In genomic region chr15:83122566-83123145, GRCm38 (mm10) we compare ENCODE assay signal across 8 mouse cellular contexts. TPM values are rescaled to one million over a fixed set of nuclear protein-coding genes. Genes with fewer than 3 reads are reported as not detected.
A peak's percentile ranks its signal among the peaks of the same experiment; 100 is the strongest.
DNase-seq lines count a peak whose midpoint lies in the region; ATAC-seq and TF ChIP-seq lines count a peak whose summit lies in the region.

Rrp7a (minus strand) TSS chr15:83122801.

- in situ Hi-C loops in ES-E14 (cut with MboI; ENCODE audit: low sequenced_read_pairs in 2 of 2, unreplicated experiment in 2 of 2) = no loop called here

- H3K36me3 ChIP-seq in ES-E14 (ENCODE audit: control insufficient read depth, insufficient read depth, low read length, poor library complexity, severe bottlenecking) = peaks cover 42% of the 10 kb centered on the region
- peaks cover 26% of the 10 kb centered on the region for H3K36me3 ChIP-seq in forebrain, embryonic 16.5 days (ENCODE audit: control insufficient read depth, insufficient read depth)
- H3K36me3 ChIP-seq in lung, embryonic 14.5 days (ENCODE audit: insufficient read depth) = peaks cover 45% of the 10 kb centered on the region
- peaks cover 26% of the 10 kb centered on the region for H3K36me3 ChIP-seq in thymus, adult 2 months (ENCODE audit: control insufficient read depth, insufficient read depth, low read length)

- peaks cover 0 to 9% of the 10 kb centered on the region in 2 experiments; a peak in 1 of 4 replicates for H3K4me1 ChIP-seq in ES-E14 (ENCODE audit: control insufficient read depth in 2 of 2, insufficient read depth in 2 of 2, low read length in 2 of 2, poor library complexity in 1 of 2)
- peaks cover 16% of the 10 kb centered on the region for H3K4me1 ChIP-seq in forebrain, embryonic 16.5 days (replicated peaks; ENCODE audit: control insufficient read depth, insufficient read depth, low read length)
- H3K4me1 ChIP-seq in lung, embryonic 14.5 days (ENCODE audit: insufficient read depth) = no peaks in the 10 kb centered on the region
- H3K4me1 ChIP-seq in olfactory bulb, adult 2 months (ENCODE audit: control insufficient read depth, insufficient read depth, low read length) = peaks cover 14% of the 10 kb centered on the region
- peaks cover 6% of the 10 kb centered on the region for H3K4me1 ChIP-seq in thymus, adult 2 months (replicated peaks; ENCODE audit: control insufficient read depth, insufficient read depth, low read length)

- peak within 1 kb of the TSS; percentile 84 for H3K4me2 ChIP-seq in forebrain, embryonic 16.5 days (ENCODE audit: low read length)
- peak within 1 kb of the TSS; percentile 78 for H3K4me2 ChIP-seq in lung, embryonic 14.5 days

- intact Hi-C loops in heart, postnatal 36 days (cut with DNase I) = loop anchor here (2.0 kb wide), 2 partner anchors 24 to 50 kb away; partner anchors contain the start of gene Cyb5r3

- H3K4me3 ChIP-seq in ES-E14 (ENCODE audit: insufficient read depth in 1 of 2, low read depth in 1 of 2, low read length in 2 of 2, poor library complexity in 1 of 2, severe bottlenecking in 1 of 2) = peak within 1 kb of the TSS; percentile 78 to 90
- H3K4me3 ChIP-seq in forebrain, embryonic 16.5 days (replicated peaks; ENCODE audit: low read length) = peak within 1 kb of the TSS; percentile 80
- peak within 1 kb of the TSS; percentile 99 for H3K4me3 ChIP-seq in layer of hippocampus, adult 2 months
- peak within 1 kb of the TSS; percentile 86 for H3K4me3 ChIP-seq in lung, embryonic 14.5 days (ENCODE audit: low read depth, low read length)
- H3K4me3 ChIP-seq in olfactory bulb, adult 2 months (ENCODE audit: insufficient read depth, low read depth, low read length) = peak within 1 kb of the TSS; percentile 91
- H3K4me3 ChIP-seq in thymus, adult 2 months (ENCODE audit: control insufficient read depth, insufficient read depth, low read length) = peak within 1 kb of the TSS; percentile 79

- DNase-seq in ES-E14 (ENCODE audit: low read depth, low spot score) = peak; percentile 77
- DNase-seq in cerebellum, adult 11-12 months = peak; percentile 88
- DNase-seq in heart, postnatal 36 days = peak; percentile 93 to 95
- peak; percentile 93 to 97 for DNase-seq in layer of hippocampus, adult 2 months (ENCODE audit: low spot score in 2 of 2)
- peak; percentile 96 for DNase-seq in lung, embryonic 14.5 days
- DNase-seq in thymus, adult 2 months = peak; percentile 88

- peak within 1 kb of the TSS; percentile 22 for H3K27ac ChIP-seq in ES-E14 (ENCODE audit: insufficient read depth, low read depth, low read length, poor library complexity, severe bottlenecking)
- peak within 1 kb of the TSS; percentile 87 for H3K27ac ChIP-seq in forebrain, embryonic 16.5 days (ENCODE audit: low read length)
- peak within 1 kb of the TSS; percentile 95 for H3K27ac ChIP-seq in layer of hippocampus, adult 2 months
- peak within 1 kb of the TSS; percentile 76; the same call in 1 of the 2 replicates for H3K27ac ChIP-seq in lung, embryonic 14.5 days (ENCODE audit: low read depth)
- H3K27ac ChIP-seq in olfactory bulb, adult 2 months (ENCODE audit: insufficient read depth, low read depth, low read length) = peak within 1 kb of the TSS; percentile 57
- H3K27ac ChIP-seq in thymus, adult 2 months (ENCODE audit: control insufficient read depth, insufficient read depth, low read length) = peak within 1 kb of the TSS; percentile 43; the same call in 1 of the 2 replicates

- no peaks in the 10 kb centered on the region for H3K27me3 ChIP-seq in forebrain, embryonic 16.5 days (replicated peaks; ENCODE audit: control insufficient read depth, insufficient read depth, low read length)
- H3K27me3 ChIP-seq in lung, embryonic 14.5 days (ENCODE audit: insufficient read depth, low read length) = no peaks in the 10 kb centered on the region
- no peaks in the 10 kb centered on the region for H3K27me3 ChIP-seq in thymus, adult 2 months (ENCODE audit: control insufficient read depth, insufficient read depth, low read length)

- peak; percentile 31; the same call in 1 of the 2 replicates for TF ChIP-seq POLR2A in olfactory bulb, adult 2 months (IDR thresholded peaks at IDR 0.05; ENCODE audit: insufficient read depth, low read depth, low read length)
- peak; percentile 57; the same call in 1 of the 2 replicates for TF ChIP-seq POLR2A in thymus, adult 2 months (IDR thresholded peaks at IDR 0.05; ENCODE audit: control insufficient read depth, extremely low read depth, insufficient read depth, low read length, poor library complexity)

- H3K9me3 ChIP-seq in ES-E14 (ENCODE audit: control insufficient read depth, insufficient read depth, low read depth, low read length) = no peaks in the 10 kb centered on the region
- H3K9me3 ChIP-seq in forebrain, embryonic 16.5 days (ENCODE audit: control insufficient read depth, low read length) = no peaks in the 10 kb centered on the region
- H3K9me3 ChIP-seq in lung, embryonic 14.5 days (ENCODE audit: low read depth, low read length) = no peaks in the 10 kb centered on the region

- ATAC-seq in forebrain, embryonic 16.5 days = peak; percentile 95
- peak; percentile 94 for ATAC-seq in lung, embryonic 14.5 days (ENCODE audit: insufficient read depth)

- TF ChIP-seq CTCF in layer of hippocampus, adult 2 months (conservative IDR thresholded peaks at IDR 0.05) = 0 out of 2 replicates have a peak, but pooled peaks have one; percentile 1
- TF ChIP-seq CTCF in lung, embryonic 14.5 days (IDR thresholded peaks at IDR 0.05; ENCODE audit: low read depth) = no peak
- no peak for TF ChIP-seq CTCF in olfactory bulb, adult 2 months (IDR thresholded peaks at IDR 0.05; ENCODE audit: insufficient read depth, low read depth, low read length)
- 0 out of 2 replicates have a peak, but pooled peaks have one; percentile 53 for TF ChIP-seq CTCF in thymus, adult 2 months (IDR thresholded peaks at IDR 0.05; ENCODE audit: borderline replicate concordance, control insufficient read depth, extremely low read depth, insufficient read depth, low read length, poor library complexity)

- H3K9ac ChIP-seq in ES-E14 (ENCODE audit: insufficient read depth, low read depth, low read length, poor library complexity, severe bottlenecking) = peak within 1 kb of the TSS; percentile 92
- H3K9ac ChIP-seq in forebrain, embryonic 16.5 days (replicated peaks; ENCODE audit: low read depth, low read length) = peak within 1 kb of the TSS; percentile 71
- H3K9ac ChIP-seq in lung, embryonic 14.5 days = peak within 1 kb of the TSS; percentile 64

- WGBS in forebrain, embryonic 16.5 days = 10% methylated on average over 32 of the region's 32 CpGs
- 9% methylated on average over 32 of the region's 32 CpGs for WGBS in lung, embryonic 14.5 days
- WGBS in olfactory bulb, adult 2 months = 5% methylated on average over 32 of the region's 32 CpGs
- WGBS in thymus, adult 2 months = 3% methylated on average over 32 of the region's 32 CpGs

TF ChIP-seq in ES-E14, 5 proteins besides CTCF, POLR2A, EP300 and RAD21:
- TF ChIP-seq HCFC1 (IDR thresholded peaks at IDR 0.05; ENCODE audit: borderline replicate concordance, insufficient read depth, low read length) = peak; percentile 57; the same call in 1 of the 2 replicates
- no peak for TF ChIP-seq ZC3H11A (IDR thresholded peaks at IDR 0.05; ENCODE audit: borderline replicate concordance, low read depth, low read length)
- TF ChIP-seq ZNF384 (IDR thresholded peaks at IDR 0.05; ENCODE audit: low read depth, low read length) = no peak
- TF ChIP-seq CHD2 (IDR thresholded peaks at IDR 0.05; ENCODE audit: low read depth, low read length) = no peak

RNA-seq across cellular contexts. Expression of gene Rrp7a, which starts in this region (rescaled TPM):
- total RNA-seq in ES-E14 (2012; rRNA removed) = 103 and 114 TPM in 2 replicates
- polyA plus RNA-seq in forebrain, embryonic 16.5 days (2015; fragmentation: Nextera tagmentation; extraction: Ambion mirVana) = 85.1 and 90.8 TPM in 2 replicates
- total RNA-seq in heart, postnatal 36 days (2021) = 10 to 100 TPM; 42.3 to 42.8 TPM
- 100 to 1,000 TPM; 144 to 151 TPM for total RNA-seq in layer of hippocampus, adult 2 months (2021)
- 51.0 and 59.3 TPM in 2 replicates for polyA plus RNA-seq in lung, embryonic 14.5 days (2014; fragmentation: Nextera tagmentation; extraction: Ambion mirVana)
- not detected in 2 replicates for polyA plus RNA-seq in olfactory bulb, adult 2 months (2012; ENCODE audit: insufficient read depth, insufficient read length, low replicate concordance, missing spikeins)
- polyA plus RNA-seq in thymus, adult 2 months (2012; rRNA removed) = 168 and 179 TPM in 2 replicates

Comparison
In these comparisons a context has a peak if more than half of its experiments do, and no peak if none do; other contexts are left out.
1. Peak in every context shown above with its lines: DNase-seq, ATAC-seq, H3K4me3 ChIP-seq and H3K27ac ChIP-seq.
2. H3K27ac ChIP-seq: peak in every context shown above with its lines; median percentile 95 in layer of hippocampus, adult 2 months; 87 in forebrain, embryonic 16.5 days; 76 in lung, embryonic 14.5 days; 57 in olfactory bulb, adult 2 months; 43 in thymus, adult 2 months; 22 in ES-E14.
3. CTCF ChIP-seq: peak in layer of hippocampus, adult 2 months (single experiment) and thymus, adult 2 months (single experiment); none in lung, embryonic 14.5 days (single experiment) and olfactory bulb, adult 2 months (single experiment).